Mouse (Mus musculus) frontal cortex, postnatal 36 days (tissue): Measurements from ENCODE around the gene Rtn4ip1.

Experiments used
- DNase-seq, 2 experiments: peaks; one replicate each; pipeline ENCODE4 v3.0.0; 2022; ENCODE audit warnings: low spot score in 2 of 2

The Rtn4ip1 gene

DNA sequence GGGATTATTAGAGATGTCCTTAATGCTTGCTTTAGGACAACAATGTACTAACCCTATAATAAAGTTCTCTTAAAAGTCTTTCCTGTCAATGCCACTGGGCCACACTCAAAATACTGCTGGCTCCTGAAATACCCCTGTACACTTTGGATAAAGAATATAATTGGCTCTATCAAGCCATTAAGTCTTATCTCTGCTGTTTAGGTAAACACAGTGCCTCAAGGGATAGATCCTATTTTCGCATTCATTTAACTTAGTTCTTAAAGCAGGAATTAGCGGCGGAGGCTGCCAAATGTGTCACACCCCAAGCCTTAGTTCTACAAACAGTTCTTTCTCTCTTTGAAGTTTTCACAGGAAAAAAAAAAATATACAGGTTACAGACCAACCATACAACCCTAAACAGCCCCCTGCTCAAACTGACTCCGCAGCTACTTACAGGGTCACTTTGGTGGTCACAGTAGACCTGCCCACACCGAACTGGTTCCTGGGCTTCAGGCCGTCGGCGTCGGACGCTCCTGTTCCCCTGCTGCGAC, 101.5 kb downstream of the Rtn4ip1 start:
- DNase-seq: no peak

DNA sequence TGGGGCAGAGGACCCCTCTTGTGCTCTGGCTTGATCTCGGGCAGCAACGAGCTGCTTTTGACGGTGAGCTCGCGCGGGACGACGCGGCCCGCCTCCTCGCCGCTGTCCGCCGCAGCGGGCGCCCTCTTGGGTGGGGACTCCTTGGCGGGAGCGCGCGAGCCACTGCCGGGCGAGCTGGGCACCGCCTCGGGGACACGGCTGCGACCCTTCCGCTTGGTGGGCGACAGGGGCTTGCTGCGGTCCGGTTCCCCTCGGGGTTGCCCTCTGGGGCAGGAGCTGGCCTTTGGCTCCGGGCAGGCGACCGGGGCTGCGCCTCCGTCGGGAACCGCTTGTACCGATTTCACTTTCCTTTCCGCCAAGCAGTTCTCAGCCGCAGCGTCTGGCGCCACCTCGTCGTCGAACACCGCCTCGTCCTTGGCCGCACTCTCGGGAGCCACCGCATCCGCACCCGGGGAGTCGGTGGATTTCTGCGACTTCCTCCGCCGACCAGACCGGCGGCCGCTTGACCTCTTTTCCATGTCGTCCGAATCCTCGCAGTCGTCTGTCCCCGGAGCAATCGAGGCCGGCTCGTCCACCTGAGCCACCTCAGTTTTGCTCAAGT, 102.0 kb downstream of the Rtn4ip1 start:
- DNase-seq: peak; percentile 9 to 10

DNA sequence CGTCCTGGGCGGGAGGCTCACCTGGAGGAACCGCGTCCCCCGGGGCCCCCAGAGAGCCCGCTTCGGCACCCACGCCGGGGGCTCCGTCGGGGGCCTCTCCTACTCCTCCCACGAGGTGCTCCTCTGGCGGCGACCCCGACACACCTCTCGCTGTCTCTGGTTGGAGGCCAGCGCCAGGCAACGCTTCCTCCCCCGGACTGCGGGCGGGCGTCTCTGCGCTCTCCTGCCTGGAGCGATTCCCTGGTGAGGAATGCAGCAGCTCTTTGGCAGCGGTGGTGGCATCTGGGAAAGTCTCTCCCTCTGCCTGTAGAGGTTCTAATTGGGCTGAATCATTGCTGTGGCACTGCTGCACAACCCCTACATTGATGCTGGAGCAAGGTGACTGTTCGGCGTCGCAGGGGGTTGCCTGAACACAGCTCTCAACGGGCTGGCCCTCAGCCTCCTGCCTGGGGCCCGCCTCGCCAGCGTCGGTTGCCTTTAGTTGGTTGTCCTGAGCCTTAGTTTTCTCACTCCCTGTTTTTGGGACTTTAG, 102.7 kb downstream of the Rtn4ip1 start:
- peak in 1 of 2 experiments; percentile 31 for DNase-seq

DNA sequence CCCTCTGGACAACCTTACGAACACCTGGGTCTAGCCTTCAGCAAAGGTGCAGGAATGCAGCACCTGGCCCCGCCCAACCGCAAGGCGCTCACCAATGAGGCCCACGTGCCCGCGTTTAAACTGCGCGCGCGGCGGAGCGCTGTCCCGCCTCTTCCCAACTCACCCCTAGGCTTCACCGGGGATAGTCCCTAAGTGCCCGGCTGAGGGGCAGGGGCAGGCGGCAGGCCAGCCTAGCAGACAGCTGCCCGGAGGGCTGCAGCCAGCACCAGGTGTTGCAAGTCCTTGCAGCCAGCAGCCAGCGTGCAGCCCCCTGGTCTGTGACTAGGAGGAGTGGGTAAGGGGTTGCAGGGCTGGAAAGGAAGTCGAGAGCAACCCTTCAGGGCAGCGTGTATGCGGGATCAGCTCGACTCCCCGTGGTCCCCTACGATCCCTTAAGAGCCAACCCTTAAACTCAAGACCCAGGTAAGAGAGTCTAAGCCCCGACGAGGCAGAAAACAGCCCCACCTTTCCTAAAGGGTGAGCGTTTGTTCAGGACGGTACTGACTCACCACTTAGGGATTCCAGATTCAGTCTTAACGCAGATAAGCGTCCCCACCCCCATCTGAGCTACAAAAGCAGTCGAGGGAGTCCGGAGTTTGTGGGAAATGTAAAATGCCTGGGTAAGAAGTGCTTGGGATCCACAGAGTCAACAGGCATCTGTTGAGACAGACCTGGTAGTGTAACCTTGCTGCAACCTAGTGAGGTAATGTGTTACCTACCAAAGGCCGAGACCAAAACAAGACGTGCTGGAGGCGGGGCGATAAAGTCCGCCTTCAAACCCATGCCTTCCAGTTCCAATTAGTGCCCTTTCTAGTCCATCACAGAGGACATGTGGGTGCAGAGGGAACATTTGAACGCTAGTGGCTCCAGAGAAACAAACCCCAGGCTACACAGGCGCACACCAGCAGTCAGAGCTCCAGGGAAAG, 104.4 kb downstream of the Rtn4ip1 start:
- DNase-seq: no peak
